Mouse (Mus musculus): ENCODE measurements around the gene Hivep2. TPM values are rescaled to one million over a fixed set of nuclear protein-coding genes. Genes with fewer than 3 reads are reported as not detected.

Hivep2 gene
- polyA plus RNA-seq, 2 experiments = 12.1 to 12.9 TPM

GRCm38 (mm10) chr10:14189050-14189449, 223.2 kb downstream of the Hivep2 start:
- no peak for TF ChIP-seq POLR2A (IDR thresholded peaks at IDR 0.05; ENCODE audit: borderline replicate concordance, extremely low read depth, insufficient read depth, insufficient read length)
- no peak overlapping the region for H3K27ac ChIP-seq (replicated peaks; ENCODE audit: low read depth, low read length)
- no peaks in the 10 kb centered on the region for H3K27me3 ChIP-seq (ENCODE audit: control insufficient read depth, insufficient read depth, low read length)
- DNase-seq (ENCODE audit: low spot score) = no peak
- no peak overlapping the region for H3K4me2 ChIP-seq (replicated peaks; ENCODE audit: low read depth, low read length, severe bottlenecking)
- 56% methylated on average over 4 of the region's 4 CpGs for WGBS
- H3K9ac ChIP-seq (ENCODE audit: low read depth, low read length, severe bottlenecking) = no peak overlapping the region
- ATAC-seq (ENCODE audit: low FRiP score, low read depth) = no peak
- H3K9me3 ChIP-seq (ENCODE audit: control insufficient read depth, low read length) = no peaks in the 10 kb centered on the region
- no peak overlapping the region for H3K4me3 ChIP-seq (replicated peaks; ENCODE audit: low read length)
- no peaks in the 10 kb centered on the region for H3K36me3 ChIP-seq (ENCODE audit: control insufficient read depth, insufficient read depth, low read length)
- H3K4me1 ChIP-seq (ENCODE audit: control insufficient read depth, insufficient read depth, low read length) = no peaks in the 10 kb centered on the region

- Histone ChIP-seq H3K4me2 (replicated peaks; ENCODE audit: low read depth, low read length, severe bottlenecking) (no peak overlapping the region), H3K4me3 (replicated peaks; ENCODE audit: low read length) (no peak overlapping the region), H3K9ac (ENCODE audit: low read depth, low read length, severe bottlenecking) (no peak overlapping the region), H3K27ac (replicated peaks; ENCODE audit: low read depth, low read length) (no peak overlapping the region), H3K27me3 (ENCODE audit: control insufficient read depth, insufficient read depth, low read length) (no peaks in the 10 kb centered on the region), H3K9me3 (ENCODE audit: control insufficient read depth, low read length) (no peaks in the 10 kb centered on the region), H3K4me1 (ENCODE audit: control insufficient read depth, insufficient read depth, low read length) (no peaks in the 10 kb centered on the region), H3K36me3 (ENCODE audit: control insufficient read depth, insufficient read depth, low read length) (no peaks in the 10 kb centered on the region)
- no peak for ATAC-seq (ENCODE audit: low FRiP score, low read depth)
- 62% methylated on average over 10 of the region's 10 CpGs for WGBS
- TF ChIP-seq POLR2A (IDR thresholded peaks at IDR 0.05; ENCODE audit: borderline replicate concordance, extremely low read depth, insufficient read depth, insufficient read length) = no peak
- DNase-seq (ENCODE audit: low spot score) = no peak
Observed at GRCm38 (mm10) chr10:14191202-14191601, 225.3 kb downstream of the Hivep2 start.

- no peaks in the 10 kb centered on the region for H3K27me3 ChIP-seq (ENCODE audit: control insufficient read depth, insufficient read depth, low read length)
- no peaks in the 10 kb centered on the region for H3K36me3 ChIP-seq (ENCODE audit: control insufficient read depth, insufficient read depth, low read length)
- H3K9me3 ChIP-seq (ENCODE audit: control insufficient read depth, low read length) = no peaks in the 10 kb centered on the region
- H3K27ac ChIP-seq (replicated peaks; ENCODE audit: low read depth, low read length) = no peak overlapping the region
- no peak overlapping the region for H3K4me2 ChIP-seq (replicated peaks; ENCODE audit: low read depth, low read length, severe bottlenecking)
- H3K4me1 ChIP-seq (ENCODE audit: control insufficient read depth, insufficient read depth, low read length) = no peaks in the 10 kb centered on the region
- DNase-seq (ENCODE audit: low spot score) (no peak), ATAC-seq (ENCODE audit: low FRiP score, low read depth) (no peak)
- H3K4me3 ChIP-seq (replicated peaks; ENCODE audit: low read length) = no peak overlapping the region
- no peak overlapping the region for H3K9ac ChIP-seq (ENCODE audit: low read depth, low read length, severe bottlenecking)
- WGBS = 86% methylated on average over 4 of the region's 4 CpGs
- TF ChIP-seq POLR2A (IDR thresholded peaks at IDR 0.05; ENCODE audit: borderline replicate concordance, extremely low read depth, insufficient read depth, insufficient read length) = no peak
Observed at GRCm38 (mm10) chr10:14192156-14192555, 226.3 kb downstream of the Hivep2 start.

- Histone ChIP-seq H3K9ac (ENCODE audit: low read depth, low read length, severe bottlenecking) (no peak overlapping the region), H3K4me3 (replicated peaks; ENCODE audit: low read length) (no peak overlapping the region), H3K27ac (replicated peaks; ENCODE audit: low read depth, low read length) (no peak overlapping the region), H3K27me3 (ENCODE audit: control insufficient read depth, insufficient read depth, low read length) (no peaks in the 10 kb centered on the region), H3K4me2 (replicated peaks; ENCODE audit: low read depth, low read length, severe bottlenecking) (no peak overlapping the region), H3K4me1 (ENCODE audit: control insufficient read depth, insufficient read depth, low read length) (no peaks in the 10 kb centered on the region), H3K36me3 (ENCODE audit: control insufficient read depth, insufficient read depth, low read length) (no peaks in the 10 kb centered on the region), H3K9me3 (ENCODE audit: control insufficient read depth, low read length) (no peaks in the 10 kb centered on the region)
- no peak for DNase-seq (ENCODE audit: low spot score)
- no peak for TF ChIP-seq POLR2A (IDR thresholded peaks at IDR 0.05; ENCODE audit: borderline replicate concordance, extremely low read depth, insufficient read depth, insufficient read length)
- WGBS = 74% methylated on average over 4 of the region's 4 CpGs
- no peak for ATAC-seq (ENCODE audit: low FRiP score, low read depth)
Observed at GRCm38 (mm10) chr10:14193702-14194101, 227.8 kb downstream of the Hivep2 start.

DNA sequence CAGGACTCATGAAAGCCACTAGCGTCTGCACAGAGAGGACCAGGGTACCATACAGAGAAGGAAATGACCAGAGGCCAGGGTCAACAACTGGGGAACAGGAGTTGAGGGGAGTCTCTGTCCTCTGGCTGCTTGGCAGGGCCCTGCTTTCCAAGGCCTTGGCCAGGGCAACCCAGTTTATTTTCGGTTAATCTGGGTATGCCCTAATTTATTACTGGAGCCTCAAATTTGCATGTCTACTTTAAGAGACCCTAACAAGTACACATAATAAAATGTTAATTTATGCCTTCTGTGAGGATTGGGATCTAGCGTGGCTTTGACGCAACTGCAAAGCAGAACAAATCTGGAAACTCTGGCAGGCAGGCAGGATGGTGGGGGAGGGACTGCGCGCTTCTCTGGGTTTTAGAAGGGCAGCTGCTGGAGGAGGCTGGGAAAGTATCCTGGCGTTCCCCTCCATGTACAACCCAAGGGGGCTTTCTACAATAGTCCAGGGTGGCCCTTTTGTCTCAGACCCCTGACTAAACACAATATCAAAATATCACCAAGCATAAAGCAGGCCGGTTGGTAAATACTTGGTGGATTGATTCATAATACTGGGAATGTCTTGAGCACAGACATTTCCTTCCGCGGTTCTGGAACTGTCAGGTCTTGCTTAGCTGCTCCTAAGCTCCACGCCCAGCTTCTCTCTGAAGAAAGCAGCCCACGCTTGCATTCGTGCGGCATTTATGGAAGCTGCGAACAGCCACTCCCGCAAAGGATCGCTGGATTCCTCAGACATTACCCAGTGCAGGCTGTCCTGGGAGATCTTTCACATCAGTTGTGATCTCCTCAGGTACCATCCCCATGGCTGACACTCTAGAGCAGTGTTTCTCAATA, 230.1 kb downstream of the Hivep2 start:
- Histone ChIP-seq H3K4me3 (replicated peaks; ENCODE audit: low read length) (no peak overlapping the region), H3K36me3 (ENCODE audit: control insufficient read depth, insufficient read depth, low read length) (no peaks in the 10 kb centered on the region), H3K9me3 (ENCODE audit: control insufficient read depth, low read length) (no peaks in the 10 kb centered on the region), H3K4me1 (ENCODE audit: control insufficient read depth, insufficient read depth, low read length) (no peaks in the 10 kb centered on the region), H3K9ac (ENCODE audit: low read depth, low read length, severe bottlenecking) (no peak overlapping the region), H3K4me2 (replicated peaks; ENCODE audit: low read depth, low read length, severe bottlenecking) (no peak overlapping the region), H3K27ac (replicated peaks; ENCODE audit: low read depth, low read length) (no peak overlapping the region), H3K27me3 (ENCODE audit: control insufficient read depth, insufficient read depth, low read length) (no peaks in the 10 kb centered on the region)
- 70% methylated on average over 17 of the region's 17 CpGs for WGBS
- no peak for ATAC-seq (ENCODE audit: low FRiP score, low read depth)
- no peak for DNase-seq (ENCODE audit: low spot score)
- no peak for TF ChIP-seq POLR2A (IDR thresholded peaks at IDR 0.05; ENCODE audit: borderline replicate concordance, extremely low read depth, insufficient read depth, insufficient read length)

All from limb, embryonic 14.5 days (tissue).